Mouse (Mus musculus) layer of hippocampus, postnatal 25 days (tissue): Measurements from ENCODE around the gene Ttc4. TPM values are rescaled to one million over a fixed set of nuclear protein-coding genes. Genes with fewer than 3 reads are reported as not detected.

Source experiments
- DNase-seq, 2 experiments: peaks; one replicate each; pipeline ENCODE4 v3.0.0; 2022; ENCODE audit warnings: mixed read lengths in 2 of 2, low spot score in 1 of 2; ENCODE audit errors: extremely low spot score in 1 of 2
- total RNA-seq, 2 experiments: library from RNA; stranded (reverse); gene quantifications; 2 replicates each; pipeline ENCODE4 v1.2.3; 2021

Ttc4 gene
- total RNA-seq: 10 to 100 TPM; 40.1 to 47.6 TPM

- DNase-seq: peak; percentile 79 to 81
Observed at GRCm38 (mm10) chr4:106678442-106679118, at the start of gene Ttc4. Ttc4 (minus strand) TSS chr4:106678944.

- DNase-seq: no peak
Observed at GRCm38 (mm10) chr4:106720631-106721030, 41.9 kb upstream of the Ttc4 start.

GRCm38 (mm10) chr4:106713622-106714021 is 34.9 kb upstream of the Ttc4 start:
- no peak for DNase-seq

- DNase-seq: peak; percentile 91 to 95
Observed at GRCm38 (mm10) chr4:106708408-106708807, 29.7 kb upstream of the Ttc4 start.

- DNase-seq: no peak
Observed at GRCm38 (mm10) chr4:106707957-106708356, 29.2 kb upstream of the Ttc4 start.

GRCm38 (mm10) chr4:106705096-106705665 is 26.4 kb upstream of the Ttc4 start:
- DNase-seq: no peak

- DNase-seq: peak in 1 of 2 experiments; percentile 43
Observed at GRCm38 (mm10) chr4:106704416-106704815, 25.7 kb upstream of the Ttc4 start.

GRCm38 (mm10) chr4:106703956-106704355 is 25.2 kb upstream of the Ttc4 start:
- DNase-seq: no peak

- no peak for DNase-seq
Observed at GRCm38 (mm10) chr4:106700798-106701197, 22.1 kb upstream of the Ttc4 start.

- no peak for DNase-seq
Observed at GRCm38 (mm10) chr4:106699989-106700388, 21.2 kb upstream of the Ttc4 start.

GRCm38 (mm10) chr4:106693841-106694430 is 15.2 kb upstream of the Ttc4 start:
- no peak for DNase-seq

GRCm38 (mm10) chr4:106688636-106689296 is 10.0 kb upstream of the Ttc4 start:
- no peak for DNase-seq

GRCm38 (mm10) chr4:106680955-106681354 is 2.2 kb upstream of the Ttc4 start:
- no peak for DNase-seq

- DNase-seq: no peak
Observed at GRCm38 (mm10) chr4:106679152-106679551, 408 bp upstream of the Ttc4 start.

GRCm38 (mm10) chr4:106676749-106677148 is 2.0 kb downstream of the Ttc4 start:
- DNase-seq: no peak

- DNase-seq: no peak
Observed at GRCm38 (mm10) chr4:106666546-106666945, 12.2 kb downstream of the Ttc4 start.

GRCm38 (mm10) chr4:106665673-106666072 is 13.1 kb downstream of the Ttc4 start:
- no peak for DNase-seq

- DNase-seq: no peak
Observed at GRCm38 (mm10) chr4:106665269-106665668, 13.5 kb downstream of the Ttc4 start.

GRCm38 (mm10) chr4:106664697-106665096 is 14.0 kb downstream of the Ttc4 start:
- no peak for DNase-seq

- DNase-seq: no peak
Observed at GRCm38 (mm10) chr4:106663956-106664470, 14.7 kb downstream of the Ttc4 start.

- no peak for DNase-seq
Observed at GRCm38 (mm10) chr4:106655681-106656080, 23.1 kb downstream of the Ttc4 start.
